Mouse (Mus musculus) monocyte, adult 5-6 weeks (primary cell): ENCODE data around the gene Krt80. TPM values are rescaled to one million over a fixed set of nuclear protein-coding genes. Genes with fewer than 3 reads are reported as not detected.

ENCODE experiments used
- ATAC-seq: fragments of 153-309, 156-312 bp; replicated peaks from 2 replicates; pipeline ENCODE4 v1.8.0; 2017; ENCODE audit warnings: mild to moderate bottlenecking; ENCODE audit not compliant: low TSS enrichment, insufficient number of reproducible peaks, severe bottlenecking, poor library complexity, low FRiP score
- total RNA-seq: library from RNA; stranded (forward); fragments of 200-1000, 200-491, 200-594 nt; gene quantifications from 3 replicates; pipeline ENCODE4 v1.2.3, GENCODE M21; 2017

The Krt80 gene
- total RNA-seq, 1 experiment from 2014 or later, result 124 TPM

GRCm38 (mm10) chr15:101378646-101379045 is 8.7 kb upstream of the Krt80 start:
- ATAC-seq, result no peak

DNA sequence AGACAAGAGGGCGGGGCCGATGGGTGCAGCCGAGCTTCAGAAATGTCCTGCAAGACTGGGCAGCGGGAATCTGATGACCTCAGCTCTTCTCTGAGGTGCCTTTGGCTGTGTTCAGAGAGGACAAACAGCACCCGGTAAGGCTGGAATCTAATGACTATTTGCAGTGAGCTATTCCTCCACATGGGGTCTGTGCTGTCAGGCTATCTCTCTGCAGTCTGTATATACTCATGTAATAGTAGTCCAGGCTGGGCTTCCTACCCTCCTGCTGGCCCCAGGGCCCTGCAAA is 6.8 kb upstream of the Krt80 start:
- no peak for ATAC-seq

- ATAC-seq, result no peak
Measured at GRCm38 (mm10) chr15:101375956-101376775, 6.2 kb upstream of the Krt80 start.

- peak; percentile 28 for ATAC-seq
Measured at GRCm38 (mm10) chr15:101374879-101375278, 4.9 kb upstream of the Krt80 start.

- peak; percentile 44 for ATAC-seq
Measured at GRCm38 (mm10) chr15:101373286-101373898, 3.4 kb upstream of the Krt80 start.

GRCm38 (mm10) chr15:101372131-101372977 is 2.4 kb upstream of the Krt80 start:
- 0 out of 2 replicates have a peak, but pooled peaks have one; percentile 3 for ATAC-seq

DNA sequence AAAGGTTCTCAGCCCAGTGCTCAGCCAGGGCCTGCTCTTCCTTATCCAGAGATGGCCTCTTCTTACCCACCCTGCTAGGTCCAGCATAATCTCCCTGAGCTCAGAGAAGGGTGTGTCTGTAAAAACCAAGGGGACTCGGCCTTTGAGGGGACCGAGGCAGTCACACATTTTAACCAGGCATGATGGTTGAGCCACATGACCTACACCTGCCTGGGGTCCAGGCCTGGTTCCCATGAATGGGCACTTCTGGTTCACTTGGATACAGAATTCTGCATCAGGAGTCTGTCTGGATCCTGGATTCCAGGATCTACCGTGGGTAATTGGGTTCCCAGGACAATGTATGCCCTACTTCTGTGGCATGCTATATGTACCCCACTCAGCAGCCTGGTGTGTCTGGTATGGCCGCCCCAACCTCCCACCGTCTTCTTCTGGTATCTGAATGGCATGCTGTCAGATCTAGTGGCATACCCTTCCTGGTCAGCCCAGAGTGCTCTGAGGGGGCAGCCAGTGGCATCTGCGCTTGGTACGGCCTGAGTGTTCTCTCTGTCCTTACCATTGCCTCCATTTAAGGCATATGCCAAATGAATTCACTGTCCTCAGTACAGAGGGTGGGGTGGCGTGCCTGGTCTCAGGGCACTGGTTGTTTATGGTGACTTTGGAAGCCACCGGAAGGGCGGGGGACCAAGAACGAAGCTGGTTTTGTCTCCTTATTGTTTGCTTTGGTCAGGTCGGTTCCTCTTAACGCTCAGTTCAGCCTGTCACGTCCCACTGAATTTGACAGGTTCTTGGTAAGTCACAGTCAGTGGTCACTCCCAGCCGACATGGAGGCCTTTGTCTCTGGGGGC is 1.4 kb upstream of the Krt80 start:
- ATAC-seq, result peak; percentile 53

DNA sequence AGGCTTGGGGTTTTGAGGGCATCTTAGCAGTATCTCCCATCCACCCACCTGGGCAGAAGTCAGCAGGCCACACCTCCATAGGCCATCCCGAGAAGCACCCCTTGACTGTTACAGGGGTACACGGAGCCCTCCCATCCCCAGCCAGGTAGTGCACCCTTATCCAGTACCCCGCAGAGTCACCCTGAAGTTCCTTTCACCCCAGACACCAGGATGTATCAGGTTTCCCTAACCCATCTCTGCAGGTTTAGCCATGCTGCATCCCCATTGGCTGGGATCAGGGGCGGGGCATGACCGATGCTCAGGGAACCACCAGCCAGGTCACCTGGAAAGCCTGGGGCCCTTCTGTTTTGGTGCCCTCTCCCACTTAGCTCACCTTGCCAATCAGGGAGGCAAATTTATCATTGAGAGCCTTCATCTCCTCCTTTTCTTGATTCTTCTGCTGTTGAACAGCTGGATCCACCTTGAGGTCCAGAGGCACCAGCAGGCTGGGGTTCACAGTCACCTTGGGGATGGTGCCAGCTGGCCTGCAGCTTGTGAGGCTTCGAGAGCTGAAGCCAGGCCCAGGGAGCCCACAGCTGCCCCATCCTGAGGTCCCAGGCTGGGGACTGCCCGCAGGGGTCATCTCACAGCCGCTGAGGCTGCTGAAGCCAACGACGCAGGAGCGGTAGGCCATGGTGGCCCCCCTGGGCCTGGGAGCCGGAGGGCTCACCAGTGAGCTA is 421 bp downstream of the Krt80 start:
- ATAC-seq, result no peak

DNA sequence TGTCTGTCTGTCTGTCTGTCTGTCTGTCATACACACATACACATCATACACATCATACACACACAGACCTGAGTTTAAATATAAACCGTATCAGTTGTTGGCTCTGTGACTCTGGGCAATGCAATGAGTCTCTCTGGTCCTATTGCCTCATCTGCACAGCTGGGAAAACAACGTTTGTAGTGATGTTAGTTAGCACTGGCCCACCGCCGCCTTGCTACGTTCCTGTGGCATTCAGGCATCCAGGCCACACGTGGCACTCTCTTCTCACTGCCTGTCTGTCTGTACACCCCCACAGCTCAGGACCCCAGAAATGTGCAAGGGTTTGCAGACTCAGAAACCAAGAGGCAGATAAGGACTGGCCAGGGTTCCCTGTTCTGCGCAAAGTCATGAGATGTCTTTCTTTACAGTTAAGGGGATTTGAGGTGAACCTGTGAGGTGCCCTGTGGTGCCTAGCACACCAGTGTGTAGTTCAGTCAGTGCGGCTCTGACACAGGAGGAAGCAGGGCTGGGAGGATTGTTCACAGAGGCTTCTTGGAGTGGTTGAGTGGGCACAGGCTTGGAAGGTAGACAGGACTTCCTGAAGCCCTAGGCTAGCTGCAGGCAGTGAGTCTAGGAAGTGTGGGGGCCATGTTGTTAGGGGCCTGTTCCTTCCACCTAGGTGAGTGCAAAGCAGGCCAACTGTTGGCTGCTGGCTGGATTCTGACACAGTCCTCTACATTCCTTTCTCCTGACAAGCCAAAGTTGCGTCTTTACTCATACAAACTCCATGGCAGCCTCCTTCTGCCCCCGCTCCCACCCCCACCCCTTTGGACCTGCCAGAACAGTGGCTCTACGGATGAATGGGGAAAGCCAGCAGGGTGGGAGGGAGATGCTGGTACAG is 1.2 kb downstream of the Krt80 start:
- ATAC-seq, result no peak

- no peak; the same call in 1 of the 2 replicates for ATAC-seq
Measured at GRCm38 (mm10) chr15:101368015-101368414, 1.9 kb downstream of the Krt80 start.

- peak; percentile 24 for ATAC-seq
Measured at GRCm38 (mm10) chr15:101367497-101367896, 2.5 kb downstream of the Krt80 start.

DNA sequence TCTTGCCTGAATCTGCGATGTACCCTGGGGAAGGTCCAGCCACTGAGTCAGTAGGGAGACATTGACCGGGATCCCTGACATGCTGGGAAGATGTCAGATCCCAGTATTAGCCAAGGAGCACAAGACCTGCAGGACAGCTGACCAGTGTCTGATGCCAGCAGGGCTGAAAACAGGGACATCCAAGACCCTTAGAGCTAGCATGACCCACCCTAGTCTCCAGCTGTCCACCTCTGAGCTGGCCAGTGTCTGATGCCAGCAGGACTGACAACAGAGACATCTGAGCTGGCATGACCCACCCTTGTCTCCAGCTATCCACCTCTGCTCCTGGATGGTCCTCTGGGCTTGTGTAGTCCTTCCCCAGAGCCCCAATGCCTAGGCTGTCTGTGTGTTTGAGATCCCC is 3.0 kb downstream of the Krt80 start:
- ATAC-seq, result no peak

DNA sequence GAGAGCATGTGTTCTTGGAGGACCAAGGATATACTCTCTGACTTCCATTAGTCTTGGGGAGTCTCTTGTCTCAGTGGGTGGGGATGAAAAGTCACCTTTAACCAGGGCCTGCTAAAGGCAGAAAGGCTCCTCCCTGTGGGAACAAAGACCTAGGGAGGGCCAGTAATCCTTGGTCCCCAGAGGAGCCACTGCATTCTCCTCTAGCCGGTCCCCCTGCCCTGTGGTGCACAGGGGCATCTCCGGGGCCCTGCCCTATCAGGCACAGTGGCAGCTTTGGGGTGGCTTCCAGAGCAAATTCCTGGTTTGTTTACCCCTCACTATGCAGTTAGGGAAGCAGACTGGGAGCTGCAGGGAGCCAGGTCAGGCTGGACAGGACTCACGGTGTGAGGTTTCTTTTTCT is 3.5 kb downstream of the Krt80 start:
- no peak for ATAC-seq

- ATAC-seq, result 0 out of 2 replicates have a peak, but pooled peaks have one; percentile 2
Measured at GRCm38 (mm10) chr15:101365721-101366120, 4.2 kb downstream of the Krt80 start.

DNA sequence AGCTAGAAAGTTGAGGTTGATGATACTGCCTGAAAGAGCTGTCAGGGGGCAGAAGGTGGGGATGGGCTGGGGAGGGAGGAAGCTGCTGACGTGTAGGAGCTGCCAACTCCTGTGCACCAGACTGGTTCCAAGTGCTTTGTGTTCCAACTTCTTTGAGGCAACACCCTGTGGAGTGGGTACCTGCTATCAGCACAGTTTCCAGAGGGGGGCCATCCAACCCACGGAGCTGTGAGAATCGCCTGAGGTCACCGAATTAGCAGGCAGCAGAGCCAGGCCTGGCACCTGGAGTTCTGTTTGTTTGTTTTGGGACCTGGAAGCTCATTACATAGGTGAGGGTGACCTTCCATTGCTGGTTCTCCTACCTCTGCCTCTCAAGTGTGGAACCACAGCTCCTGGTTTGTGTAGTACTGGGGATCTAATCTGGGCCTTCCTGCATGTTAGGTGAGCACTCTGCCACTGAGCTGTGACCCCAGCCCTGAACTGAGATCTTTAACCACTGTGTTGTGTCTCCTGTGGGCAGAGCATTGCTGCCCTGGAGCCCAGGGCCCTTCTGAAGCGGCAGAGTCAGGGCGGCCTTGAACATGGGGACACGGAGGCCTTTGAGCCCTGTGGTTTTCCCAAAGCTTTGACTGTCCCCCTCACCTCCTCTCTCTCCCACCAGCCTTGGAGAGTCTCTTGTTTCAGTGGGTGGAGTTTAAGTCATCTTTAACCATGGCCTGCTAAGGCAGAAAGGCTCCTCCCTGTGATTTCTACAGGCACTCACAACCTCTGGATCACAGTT is 4.9 kb downstream of the Krt80 start:
- 0 out of 2 replicates have a peak, but pooled peaks have one; percentile 3 for ATAC-seq

GRCm38 (mm10) chr15:101364425-101364824 is 5.5 kb downstream of the Krt80 start:
- 0 out of 2 replicates have a peak, but pooled peaks have one; percentile 8 for ATAC-seq
